Mouse (Mus musculus) ovary, adult 18-20 months (tissue): ENCODE results near the gene Camsap2.

Experiments
- DNase-seq: peaks from one replicate; pipeline ENCODE4 v3.0.0; 2022; ENCODE audit warnings: low spot score, mixed read lengths

The Camsap2 gene

DNA sequence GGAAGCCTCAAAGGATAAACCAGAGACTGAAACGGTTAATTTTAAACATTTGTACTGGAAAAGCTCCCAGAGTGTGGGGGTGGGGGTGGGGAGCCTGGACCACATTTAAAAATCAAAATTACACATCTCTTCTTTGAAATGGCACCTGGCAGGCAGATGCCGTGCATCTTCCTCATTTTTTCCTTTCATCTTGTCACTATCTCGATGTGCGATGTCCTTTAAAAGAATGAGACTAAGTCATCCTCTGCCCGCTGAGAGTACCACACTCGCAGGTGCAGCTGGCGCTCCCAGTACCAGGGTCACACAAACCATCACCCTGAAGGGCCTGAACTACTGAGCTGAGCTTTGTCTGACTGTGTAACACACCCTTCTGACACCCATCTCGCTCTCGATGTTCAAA, 87.4 kb downstream of the Camsap2 start:
- no peak for DNase-seq

DNA sequence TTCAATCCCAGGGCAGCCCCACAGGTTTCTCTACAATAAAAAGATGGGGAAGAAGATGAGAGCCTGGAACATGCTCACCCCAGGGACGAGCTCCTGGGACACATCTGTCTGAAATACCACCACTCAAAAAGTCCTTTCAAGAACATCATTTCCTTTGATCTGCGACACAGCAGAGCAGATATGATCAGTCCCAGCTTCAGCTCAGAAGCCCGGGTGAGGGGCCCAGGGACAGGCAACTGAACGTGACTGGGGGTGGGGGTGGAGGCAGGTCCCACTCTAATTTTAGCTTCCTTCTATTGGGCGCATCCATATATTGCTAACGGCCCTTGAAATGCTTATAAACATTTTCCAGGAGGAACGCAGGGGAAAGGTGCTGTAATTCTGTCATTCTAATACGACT, 90.2 kb downstream of the Camsap2 start:
- no peak for DNase-seq

DNA sequence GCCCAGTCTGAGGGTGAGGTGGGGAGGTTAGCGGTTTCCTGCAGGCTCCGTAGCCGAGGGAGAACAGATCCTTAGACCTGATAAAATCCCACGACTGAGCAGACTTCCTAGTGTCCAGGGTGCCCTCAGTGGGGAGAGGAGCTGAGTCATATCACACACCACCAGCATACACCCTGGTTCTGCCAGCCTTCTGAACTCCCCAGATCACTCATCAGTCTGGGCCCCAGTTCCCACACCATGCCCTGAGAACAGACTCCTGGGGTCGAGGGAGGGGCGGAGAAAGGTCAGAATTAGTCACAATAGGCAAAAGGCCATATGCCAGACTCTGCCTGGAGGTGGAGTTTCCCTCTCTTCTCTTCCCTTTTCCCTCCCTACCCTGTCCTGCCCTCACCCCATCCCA, 90.7 kb downstream of the Camsap2 start:
- DNase-seq = no peak

DNA sequence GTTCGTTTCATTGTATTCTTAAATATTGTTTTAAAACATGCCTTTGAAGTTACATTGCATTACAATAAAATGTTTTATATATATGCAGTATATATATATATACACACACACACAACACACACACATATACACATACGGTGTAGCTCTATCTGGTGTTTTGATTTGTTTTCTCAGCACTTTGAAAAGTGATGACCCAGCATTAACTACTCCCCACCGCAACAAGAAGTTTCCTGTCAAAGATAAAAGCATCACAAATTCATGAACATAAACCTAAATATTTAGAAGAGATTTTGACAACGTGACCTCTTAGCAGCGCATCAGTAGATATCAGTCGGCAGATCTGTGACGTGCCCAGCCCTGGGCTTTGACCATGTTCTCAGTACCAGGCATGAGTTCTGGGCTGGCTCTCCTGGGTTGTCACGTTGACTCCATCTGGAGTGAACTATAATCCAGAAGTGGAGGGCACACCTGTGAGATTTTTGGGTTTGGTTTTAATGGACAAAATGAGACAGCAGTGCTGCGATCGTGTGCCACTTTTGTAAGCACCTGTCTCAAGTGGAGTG, 91.3 kb downstream of the Camsap2 start:
- no peak for DNase-seq

DNA sequence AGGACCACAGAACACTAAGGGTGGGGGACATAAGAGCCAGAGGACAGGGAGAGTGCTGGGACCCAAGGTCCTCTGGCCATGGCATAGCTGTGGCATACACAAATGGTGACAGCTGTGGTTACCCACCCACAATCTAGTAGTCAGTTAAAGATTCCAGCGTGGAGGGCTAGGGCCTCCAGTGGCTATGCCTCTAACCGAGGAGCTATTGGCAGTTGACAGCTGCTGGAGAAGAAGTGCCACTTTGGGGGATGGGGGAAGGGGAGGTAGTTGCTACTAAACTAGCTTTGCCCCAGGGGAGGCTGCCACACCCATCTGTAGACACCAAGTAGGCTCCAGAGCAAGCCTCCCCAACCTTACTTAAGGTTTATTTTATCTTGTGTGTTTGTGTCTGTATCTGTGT, 92.4 kb downstream of the Camsap2 start:
- no peak for DNase-seq

DNA sequence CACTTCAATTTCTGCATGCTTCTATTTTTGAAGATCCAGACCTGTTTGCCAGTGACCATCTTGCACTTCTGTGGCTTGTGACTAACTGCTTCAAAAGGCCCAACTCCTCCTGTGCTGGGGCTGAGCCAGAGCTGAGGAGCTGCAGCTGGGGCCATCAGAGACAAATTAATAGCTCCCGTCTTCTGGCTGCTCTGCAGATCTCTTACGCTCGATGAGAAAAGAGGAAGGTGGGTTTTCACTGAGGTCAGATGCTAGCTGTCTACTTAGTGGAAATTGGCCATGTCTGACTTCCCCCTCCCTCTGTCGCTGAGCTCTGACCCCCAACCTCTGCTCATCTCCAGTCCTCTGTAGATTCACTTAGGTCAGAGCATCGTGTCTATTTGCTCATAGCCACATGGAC, 96.2 kb downstream of the Camsap2 start:
- no peak for DNase-seq

DNA sequence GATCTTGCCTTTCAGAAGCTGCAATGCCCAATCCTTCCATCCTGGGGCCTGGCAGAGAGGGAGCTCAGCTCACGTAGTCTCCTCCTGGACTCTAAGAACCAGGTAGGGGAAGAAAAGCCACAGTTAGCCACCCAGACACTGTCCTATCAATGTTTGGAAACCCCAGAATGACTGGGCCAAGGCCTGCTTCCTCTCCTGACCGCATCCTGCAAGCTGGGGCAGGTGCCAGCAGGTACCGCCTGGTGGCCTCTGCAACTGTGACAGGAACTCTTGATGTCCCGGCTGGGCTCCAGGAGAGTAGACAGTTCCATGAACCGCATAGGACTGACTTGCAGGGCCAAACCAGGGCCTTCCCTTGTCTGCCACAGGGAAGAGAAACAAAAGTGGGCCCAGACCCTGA, 98.5 kb downstream of the Camsap2 start:
- DNase-seq = no peak

DNA sequence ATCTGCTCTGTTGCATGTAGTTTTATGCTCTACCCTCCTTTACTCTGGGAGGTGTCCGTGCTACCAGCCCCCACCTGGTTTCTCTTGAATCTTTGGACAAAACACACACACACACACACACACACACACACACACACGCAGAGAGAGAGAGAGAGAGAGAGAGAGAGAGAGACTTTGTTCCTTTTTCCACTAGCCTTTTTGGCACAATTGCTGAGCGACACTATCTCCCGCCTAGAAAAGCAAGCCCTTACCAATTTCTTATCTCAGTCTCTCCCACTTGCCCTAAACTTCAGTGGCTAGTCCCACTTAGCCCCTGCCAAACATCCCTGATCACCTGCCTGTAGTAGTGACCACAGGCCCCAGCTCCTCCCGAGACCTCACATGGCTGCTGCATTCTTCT, 101.4 kb downstream of the Camsap2 start:
- no peak for DNase-seq

DNA sequence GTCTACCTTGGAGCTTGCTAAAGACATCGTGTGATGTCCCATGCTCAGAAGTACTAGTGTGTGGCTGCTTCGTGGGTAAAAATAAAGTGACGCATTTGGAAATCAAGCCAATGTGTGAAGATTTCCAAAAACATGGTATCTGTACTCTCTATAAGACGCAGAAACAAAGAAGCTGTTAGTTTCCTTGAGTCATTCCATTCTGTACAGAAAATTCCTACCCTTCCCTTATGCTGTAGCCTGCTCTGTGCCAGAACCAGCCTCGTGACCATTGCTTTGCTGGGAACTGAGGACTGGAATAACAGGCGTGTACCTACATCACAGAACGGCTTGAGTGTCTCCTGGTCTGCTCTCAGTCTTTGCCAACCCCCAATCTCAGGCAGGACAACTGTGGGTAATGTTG, 104.1 kb downstream of the Camsap2 start:
- DNase-seq = no peak

DNA sequence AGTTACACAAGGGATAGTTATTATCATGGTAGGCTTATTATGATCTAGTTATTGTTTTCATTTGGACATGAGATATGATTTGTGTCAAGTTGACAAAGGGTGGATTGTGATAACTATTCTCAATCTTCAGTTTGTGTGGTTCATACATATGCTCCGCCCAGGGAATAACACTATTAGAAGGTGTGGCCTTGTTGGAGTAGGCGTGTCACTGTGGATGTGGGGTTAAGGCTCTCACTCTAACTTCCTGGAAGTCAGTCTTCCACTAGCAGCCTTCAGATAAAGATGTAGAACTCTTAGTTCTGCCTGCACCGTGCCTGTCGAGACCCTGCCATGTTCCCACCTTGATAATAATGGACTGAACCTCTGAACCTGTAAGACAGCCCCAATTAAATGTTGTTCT, 107.4 kb downstream of the Camsap2 start:
- DNase-seq = no peak

DNA sequence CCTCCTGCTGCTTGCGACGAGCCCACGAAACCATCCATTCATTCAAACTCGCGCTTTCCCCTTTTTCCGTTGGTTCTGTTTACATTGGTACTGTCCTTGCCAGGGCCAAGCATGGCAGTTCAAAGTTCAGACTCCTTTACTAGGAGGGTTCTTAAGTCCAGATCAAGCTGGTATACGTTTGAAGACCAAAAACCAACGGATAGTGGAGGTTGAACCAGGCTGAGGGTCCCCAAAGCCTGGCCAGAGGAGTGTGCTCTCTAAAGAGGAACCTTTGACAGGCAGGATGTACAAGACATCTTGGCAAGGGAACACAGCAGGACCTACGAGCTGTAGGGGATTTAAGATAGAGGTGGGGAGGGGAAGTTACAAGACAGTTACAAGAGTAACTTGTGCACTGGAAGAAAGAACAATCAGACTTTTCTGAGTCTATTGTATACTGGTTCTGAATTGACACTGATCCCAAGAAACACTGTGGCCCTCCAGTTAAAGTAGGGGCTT, 111.3 kb downstream of the Camsap2 start:
- DNase-seq = no peak

DNA sequence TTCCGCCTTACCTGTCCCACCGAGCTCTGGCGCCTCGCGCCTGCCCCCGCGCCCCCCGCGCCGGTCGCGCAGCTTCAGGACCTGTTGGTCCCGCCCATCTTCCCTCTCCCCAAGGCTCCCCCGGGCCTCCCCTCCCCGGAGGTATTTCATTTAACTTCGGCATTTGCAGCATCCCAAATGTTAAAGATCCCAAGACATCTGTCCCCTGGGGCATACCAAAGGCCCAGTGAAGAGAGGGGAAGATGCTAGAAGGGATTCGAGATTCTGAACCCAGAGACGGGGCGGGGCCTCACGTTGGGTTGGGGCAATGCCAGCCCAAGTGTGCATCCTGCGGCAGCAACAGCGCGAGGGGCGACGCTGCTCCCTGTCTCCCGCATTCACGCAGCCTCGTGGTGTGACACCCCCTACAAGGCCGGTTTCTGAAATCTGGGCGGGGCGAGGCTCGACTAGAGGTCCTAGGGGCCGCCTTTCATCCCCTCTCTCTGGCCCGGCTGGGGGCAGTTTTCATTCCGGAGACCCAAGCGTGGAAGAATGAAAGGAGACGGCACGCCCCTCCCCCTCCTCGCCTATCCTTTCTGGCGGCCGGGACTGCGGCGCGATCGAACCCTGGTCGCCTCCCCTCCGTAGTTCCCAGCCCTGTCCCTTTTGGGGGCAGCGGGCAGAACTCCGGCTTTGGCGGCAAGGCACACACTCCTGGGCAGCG, 111.9 kb downstream of the Camsap2 start, which contains the start of gene Inava:
TSS of gene Inava (minus strand) at position 373 of the 703 bp plus-strand sequence.
- no peak for DNase-seq

DNA sequence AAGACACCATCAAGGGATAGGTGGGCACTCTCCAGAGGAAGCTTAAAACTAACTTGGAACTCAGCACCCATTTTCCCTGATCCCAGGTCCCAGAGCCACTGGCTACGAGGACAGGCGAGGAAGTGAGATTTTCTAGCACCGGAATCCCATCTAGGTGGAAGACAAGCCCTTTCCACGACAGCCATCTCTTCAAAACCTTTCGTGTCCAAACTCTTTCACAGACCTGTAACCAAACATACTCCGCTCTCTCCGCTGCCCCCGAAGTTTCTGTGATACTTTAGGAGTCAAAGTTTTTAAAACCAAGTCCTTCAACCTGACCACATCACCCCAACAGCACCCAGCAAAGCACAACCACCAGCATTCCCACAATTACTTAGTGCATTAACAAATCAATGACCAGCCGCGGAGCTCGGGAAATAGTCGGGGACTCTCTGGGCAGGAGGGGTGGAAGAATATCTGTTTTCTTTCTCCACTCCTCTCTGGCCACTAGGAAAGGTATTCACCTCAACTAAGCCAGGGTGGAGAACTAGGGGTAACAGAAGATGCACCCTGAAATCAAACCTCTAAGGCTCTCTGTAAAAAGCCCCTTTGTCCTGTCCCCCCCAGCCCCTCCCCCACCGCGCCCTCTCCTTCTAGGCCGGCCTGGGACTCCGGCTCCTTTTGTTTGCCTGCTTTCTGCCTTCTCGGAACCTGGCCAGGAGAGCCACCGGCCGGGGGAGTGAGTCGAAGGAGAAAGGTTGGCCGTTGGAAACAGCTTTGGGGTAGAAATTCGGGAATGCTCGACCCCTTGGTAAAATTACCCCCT, 112.7 kb downstream of the Camsap2 start:
- no peak for DNase-seq

DNA sequence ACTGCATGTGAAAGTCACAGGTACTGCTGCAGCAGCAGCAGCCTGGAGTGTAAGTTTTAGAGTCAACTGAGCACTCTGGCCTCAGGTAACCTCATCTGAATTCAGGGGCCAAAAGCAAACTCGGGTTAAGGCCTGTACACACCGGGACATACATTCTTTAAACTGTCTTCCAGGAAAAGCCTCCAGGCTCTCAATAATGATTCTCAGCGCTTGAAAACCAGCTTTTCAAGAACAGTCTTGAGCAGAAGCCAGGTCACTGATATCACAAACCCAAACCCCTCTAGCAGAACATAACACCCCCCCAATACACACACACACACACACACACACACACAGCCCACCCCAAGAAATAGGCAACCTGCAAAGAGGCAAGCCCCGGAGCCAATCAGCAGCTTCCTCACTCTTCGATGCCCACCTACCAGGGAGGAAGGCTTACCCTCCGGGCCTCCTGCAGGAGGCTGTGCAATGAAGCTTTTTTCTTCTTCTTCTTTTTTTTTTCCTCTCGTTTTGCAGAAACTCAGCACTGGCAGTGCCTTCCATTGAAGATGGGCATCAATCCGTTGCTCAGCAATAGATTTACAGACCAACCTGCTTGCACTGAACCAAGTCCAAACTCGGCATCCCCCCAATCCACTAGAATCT, 113.5 kb downstream of the Camsap2 start:
- no peak for DNase-seq

DNA sequence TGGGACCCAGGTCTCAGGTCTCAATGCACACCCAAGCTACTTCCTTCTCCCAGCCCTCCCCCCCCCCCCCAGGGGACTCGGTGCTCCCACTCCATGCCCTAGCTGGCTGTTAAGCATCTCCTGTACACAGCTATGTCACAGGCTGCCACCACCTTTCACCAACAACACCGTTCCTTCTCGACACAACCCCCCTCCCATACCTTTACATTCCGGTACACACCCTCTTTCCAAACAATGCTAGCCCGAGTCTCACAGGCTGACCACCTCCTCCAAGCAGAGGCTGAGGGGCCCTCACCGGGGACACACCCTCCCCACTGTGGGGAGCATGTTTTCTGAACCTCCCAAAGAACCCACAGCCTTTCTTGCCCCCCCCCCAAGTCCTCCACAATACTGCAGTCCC, 114.3 kb downstream of the Camsap2 start:
- DNase-seq = no peak

DNA sequence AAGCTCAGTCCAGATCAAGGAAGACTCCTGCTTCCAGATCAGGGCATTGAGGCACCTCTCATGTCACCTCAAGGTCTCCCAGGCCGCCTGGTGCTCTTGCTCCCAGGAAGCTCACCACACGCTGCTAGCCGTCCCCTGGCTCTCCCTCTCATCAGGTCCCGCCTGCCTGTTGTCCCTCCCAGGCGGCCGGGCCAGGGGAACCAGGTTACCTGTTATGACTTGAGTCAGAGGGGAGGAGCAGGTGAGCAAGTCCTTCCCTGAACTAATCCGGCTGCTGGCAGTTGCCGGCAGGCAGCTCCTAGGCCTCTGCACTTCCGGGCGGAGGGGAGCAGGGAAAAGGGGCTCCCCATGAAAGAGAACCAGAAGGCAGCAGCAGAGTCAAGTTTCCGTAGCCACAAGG, 115.7 kb downstream of the Camsap2 start:
- DNase-seq = no peak

DNA sequence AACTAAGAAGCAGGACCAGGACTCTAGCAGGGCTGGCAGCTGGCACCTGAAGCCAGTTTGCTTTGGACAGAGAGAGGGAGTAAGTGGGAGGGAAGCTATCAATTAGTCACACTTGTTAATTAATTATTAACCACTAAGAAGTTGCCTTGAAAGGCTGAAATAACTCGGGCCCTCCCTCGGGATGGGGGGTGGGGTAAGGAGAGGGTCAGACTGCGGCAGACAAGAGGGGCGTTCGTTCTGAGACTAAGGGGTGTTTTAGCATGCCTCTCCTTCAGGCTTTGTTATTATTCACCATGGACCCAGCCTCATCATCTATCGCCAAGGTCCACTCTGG, 116.9 kb downstream of the Camsap2 start:
- DNase-seq = no peak

DNA sequence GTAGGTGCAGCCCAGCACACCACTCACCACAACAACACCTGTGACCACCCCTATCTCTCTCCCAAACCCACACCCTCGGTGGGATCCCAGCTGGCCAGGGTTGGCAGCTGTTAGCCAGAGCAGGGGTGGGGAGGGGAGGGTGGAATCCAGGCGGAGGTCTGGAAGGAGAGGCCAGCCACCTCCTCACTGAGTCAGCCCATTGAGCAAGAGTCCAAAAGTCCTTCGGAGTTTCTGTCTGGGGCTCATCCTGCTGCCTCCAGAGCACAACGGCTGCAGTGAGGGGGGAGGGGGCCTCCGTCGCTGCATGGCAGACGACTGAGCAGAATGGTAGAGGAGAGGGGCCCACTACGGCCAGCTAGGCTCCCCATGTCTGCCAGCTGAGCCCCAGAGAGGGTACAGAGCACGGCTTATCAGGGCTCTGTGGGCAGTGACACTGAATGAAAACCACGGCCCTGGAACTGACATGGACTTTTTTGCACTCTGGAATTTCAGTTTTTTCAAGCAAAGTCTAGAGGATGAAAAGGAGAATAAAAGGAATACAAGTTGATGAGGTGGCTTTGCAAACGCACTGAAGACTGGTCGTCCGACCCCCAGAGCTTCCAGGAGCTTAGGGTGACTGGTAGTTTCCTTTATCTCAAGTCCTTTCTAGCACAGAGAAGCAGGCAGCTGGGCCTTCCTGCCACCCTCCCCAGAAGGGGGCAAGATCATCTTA, 117.4 kb downstream of the Camsap2 start:
- DNase-seq = no peak

DNA sequence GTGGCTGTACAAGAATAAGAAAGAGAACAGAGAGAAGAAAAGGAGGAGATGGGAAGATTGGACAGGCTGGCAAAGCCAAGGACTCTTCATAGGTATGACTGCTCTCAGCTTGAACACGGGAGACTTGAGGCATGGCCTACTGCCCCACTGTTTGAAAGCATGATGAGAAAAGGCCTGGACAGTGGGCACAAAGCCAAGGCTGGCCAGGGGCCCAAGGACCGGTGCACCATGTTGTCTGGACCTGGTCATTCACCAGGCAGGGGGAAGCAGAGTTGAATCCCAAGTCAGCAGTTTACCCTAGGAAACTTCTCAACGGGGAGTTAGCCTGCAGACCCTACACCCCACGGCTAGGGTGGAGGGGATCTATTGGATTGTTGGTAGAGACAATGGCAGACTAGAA, 118.0 kb downstream of the Camsap2 start:
- no peak for DNase-seq

DNA sequence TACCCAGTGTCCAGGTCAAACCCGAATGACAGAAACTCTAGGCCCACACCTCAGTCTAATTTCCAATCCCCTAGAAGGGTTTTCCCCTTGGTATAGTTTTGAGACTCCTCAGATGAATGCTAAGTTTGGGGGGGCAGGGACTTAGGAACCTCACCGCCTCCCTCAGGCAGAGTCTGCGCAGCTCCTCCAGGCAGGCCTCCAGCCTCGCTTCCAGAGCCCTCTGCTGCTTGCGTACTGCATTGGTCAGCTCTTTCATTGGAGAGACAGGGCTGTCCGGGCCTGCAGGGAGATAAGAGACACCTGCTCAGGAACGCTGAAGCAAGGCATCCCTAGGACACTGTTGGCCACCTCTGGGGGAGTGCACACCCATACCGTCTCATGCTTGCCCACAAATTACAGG, 119.3 kb downstream of the Camsap2 start:
- DNase-seq = no peak

DNA sequence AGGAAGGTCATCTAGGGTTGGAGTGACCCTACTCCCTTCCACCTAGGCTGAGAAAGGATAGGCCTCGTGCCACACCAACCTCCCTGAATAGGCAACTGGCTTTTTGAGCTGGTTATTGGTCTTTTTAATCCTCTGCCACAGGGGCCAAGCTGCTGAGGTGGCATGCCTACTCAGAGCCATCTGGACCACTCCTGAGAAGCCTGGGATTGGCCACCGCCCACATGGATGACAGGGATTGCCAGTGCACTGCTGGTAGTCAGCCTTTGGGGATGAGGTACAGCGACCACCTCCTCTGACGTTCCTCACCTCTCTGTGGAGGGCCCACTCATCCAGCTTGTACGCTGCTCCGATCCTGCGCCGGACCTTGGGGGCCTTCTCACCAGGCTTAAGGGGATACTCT, 120.1 kb downstream of the Camsap2 start:
- no peak for DNase-seq

DNA sequence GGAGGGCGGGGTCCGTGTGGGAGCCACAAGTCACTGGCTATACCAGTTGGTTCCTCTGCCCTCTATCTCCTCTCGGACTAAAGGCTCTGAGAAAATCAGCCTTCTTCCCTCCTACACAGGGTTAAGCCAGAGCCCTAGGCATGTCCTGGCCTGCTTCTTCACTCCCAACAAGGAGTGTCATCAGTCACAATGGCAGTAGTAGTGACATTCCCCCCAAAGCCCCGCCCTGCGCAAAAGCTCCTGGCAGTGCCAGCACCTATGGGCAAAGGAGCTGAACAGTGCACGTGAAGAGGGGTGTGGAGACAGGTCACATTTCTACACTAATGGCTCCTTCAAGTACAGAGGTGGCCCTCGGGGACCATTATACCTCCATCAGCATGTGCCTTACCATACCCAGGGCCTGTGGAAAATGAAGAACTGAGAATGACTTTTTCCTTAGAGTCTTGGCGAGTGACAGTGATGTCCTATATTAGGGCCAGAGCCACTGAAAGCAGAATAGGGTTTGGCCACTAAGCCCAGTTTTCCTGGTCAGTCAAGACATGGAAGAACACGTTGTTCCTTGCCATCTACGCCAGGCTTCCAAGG, 122.1 kb downstream of the Camsap2 start:
- DNase-seq = no peak
